Mouse (Mus musculus) hindbrain, embryonic 11.5 days (tissue): ENCODE data around the gene Yaf2. TPM values are rescaled to one million over a fixed set of nuclear protein-coding genes. Genes with fewer than 3 reads are reported as not detected.
"Not testable (repeated sequence)": the region's sequence is repeated elsewhere in the genome, so short reads cannot be mapped to it uniquely, and the experiment has no call there.

Experiments
- ATAC-seq: fragments of 200-750 bp; cut with Nextera tagmentation; 2 replicates; pipeline ENCODE4 v1.8.0; 2017; ENCODE audit warnings: mild to moderate bottlenecking, moderate TSS enrichment, moderate library complexity; ENCODE audit not compliant: low FRiP score
- DNase-seq: peaks from one replicate; pipeline ENCODE4 v3.0.0-alpha.2; 2015; ENCODE audit warnings: low spot score
- H3K27ac ChIP-seq: fragments of 300-500 bp; sonication (generic); 2 replicates; pipeline ENCODE4 v1.5.1; 2014; ENCODE audit warnings: mild to moderate bottlenecking, low read depth, low read length
- H3K27me3 ChIP-seq: fragments of 300-500 bp; sonication (generic); 2 replicates; pipeline ENCODE4 v1.6.1; 2014; ENCODE audit warnings: mild to moderate bottlenecking, low read length, moderate library complexity, mixed read lengths; ENCODE audit not compliant: control insufficient read depth, insufficient read depth
- H3K36me3 ChIP-seq: fragments of 300-500 bp; sonication (generic); 2 replicates; pipeline ENCODE4 v1.6.1; 2014; ENCODE audit warnings: mild to moderate bottlenecking, low read length, moderate library complexity, mixed read lengths; ENCODE audit not compliant: control insufficient read depth, insufficient read depth
- H3K4me1 ChIP-seq: fragments of 300-500 bp; sonication (generic); replicated peaks from 2 replicates; pipeline ENCODE4 v1.6.1; 2014; ENCODE audit warnings: low read length, mixed read lengths; ENCODE audit not compliant: control insufficient read depth, insufficient read depth
- H3K4me2 ChIP-seq: fragments of 300-500 bp; sonication (generic); replicated peaks from 2 replicates; pipeline ENCODE4 v1.6.1; 2014; ENCODE audit warnings: mild to moderate bottlenecking, low read depth, low read length
- H3K4me3 ChIP-seq: fragments of 300-500 bp; sonication (generic); 2 replicates; pipeline ENCODE4 v1.5.1; 2014; ENCODE audit warnings: low read depth, low read length
- H3K9ac ChIP-seq: fragments of 300-500 bp; sonication (generic); 2 replicates; pipeline ENCODE4 v1.6.1; 2014; ENCODE audit warnings: low read depth, low read length
- H3K9me3 ChIP-seq: fragments of 300-500 bp; sonication (generic); 2 replicates; pipeline ENCODE4 v1.6.1; 2016; ENCODE audit warnings: low read length; ENCODE audit not compliant: control insufficient read depth
- WGBS: fragments of 180-500 bp; shearing (Covaris S2); extraction: QIAGEN DNeasy Blood & Tissue Kit; methylation state at CpG from one replicate; pipeline ENCODE4 v1.1.7; 2014; 5-methylcytosine and 5-hydroxymethylcytosine counted together
- polyA plus RNA-seq: library from polyadenylated mRNA; unstranded; fragments of >200 nt; fragmentation: Nextera tagmentation; extraction: Ambion mirVana; gene quantifications from 2 replicates; pipeline ENCODE4 v1.2.1, GENCODE M21; 2014

Gene Yaf2
- polyA plus RNA-seq, result 130 and 138 TPM in 2 replicates

DNA sequence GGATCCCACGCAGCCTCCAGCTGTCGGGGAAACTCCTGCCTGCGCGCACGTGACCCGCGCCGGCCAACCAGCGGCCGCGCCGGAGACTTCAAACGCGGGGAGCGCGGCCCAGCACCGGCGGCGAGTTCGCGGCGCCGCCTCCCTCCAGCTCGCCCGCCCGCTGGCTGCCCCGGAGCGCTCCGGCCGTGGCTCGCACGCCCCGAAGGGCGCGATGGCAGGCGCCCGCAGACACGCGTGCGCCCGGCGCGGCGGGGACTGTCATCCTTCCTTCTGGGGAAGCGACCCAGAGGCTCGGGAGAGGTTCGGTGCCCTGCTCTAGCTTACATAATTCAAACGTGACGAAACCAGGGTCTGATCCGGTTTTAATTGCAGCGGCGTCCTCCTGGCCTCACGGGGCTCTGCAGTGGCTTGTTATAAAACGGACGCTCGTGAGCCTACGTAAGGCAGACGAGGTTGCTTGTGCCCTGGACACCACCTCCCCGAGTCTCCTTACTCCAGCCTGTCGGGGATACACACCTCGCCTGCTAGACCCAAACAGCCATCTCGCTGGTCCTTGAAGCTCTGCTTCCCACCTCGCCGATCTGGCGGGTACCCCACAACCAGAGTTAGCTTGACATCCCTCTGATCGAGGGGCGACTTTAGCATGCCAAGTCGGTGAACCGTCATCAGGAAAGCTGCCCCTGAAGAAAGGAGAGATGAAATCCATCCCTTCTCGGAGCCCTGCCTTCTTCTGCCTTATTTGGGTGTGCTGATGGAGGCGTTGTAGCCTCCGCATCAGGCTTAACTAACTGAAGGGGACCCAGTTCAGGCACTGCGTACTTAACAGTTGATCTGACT is at the start of gene Yaf2:
Gene Yaf2, minus strand, starts transcription at position 11 of the 837 bp plus-strand sequence.
- DNase-seq, result peak; percentile 88
- ATAC-seq, result peak; percentile 95
- no peaks in the 10 kb centered on the region for H3K36me3 ChIP-seq
- H3K27ac ChIP-seq, result peak within 1 kb of the TSS; percentile 97
- peak within 1 kb of the TSS; percentile 94 for H3K9ac ChIP-seq
- peak within 1 kb of the TSS; percentile 79 for H3K4me3 ChIP-seq
- H3K9me3 ChIP-seq, result no peaks in the 10 kb centered on the region
- WGBS, result under 1% methylated on average over 65 of the region's 73 CpGs
- peak within 1 kb of the TSS; percentile 50 for H3K4me2 ChIP-seq
- H3K27me3 ChIP-seq, result no peaks in the 10 kb centered on the region
- no peaks in the 10 kb centered on the region for H3K4me1 ChIP-seq

DNA sequence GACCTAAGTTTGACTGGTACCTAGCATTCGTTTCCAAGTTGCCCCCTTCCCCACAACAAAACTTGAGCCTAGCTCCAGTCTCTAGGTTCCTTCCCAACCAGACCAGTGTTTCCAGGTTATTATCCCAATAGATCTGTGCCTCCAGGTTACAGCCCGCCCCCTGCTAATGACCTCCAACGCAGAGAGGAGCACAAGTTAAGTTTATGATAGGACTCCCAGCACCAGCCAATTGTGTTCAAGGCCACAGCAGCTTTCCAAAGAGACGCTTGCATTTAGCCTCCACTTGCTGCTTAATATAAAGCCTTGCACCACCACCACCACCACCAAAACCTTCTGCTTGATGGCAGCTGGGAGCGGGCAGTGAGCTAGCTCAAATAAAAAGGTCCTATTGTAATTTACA is 44.6 kb upstream of the Yaf2 start:
- Histone ChIP-seq H3K27me3 (no peaks in the 10 kb centered on the region), H3K9ac (no peak overlapping the region), H3K4me1 (no peaks in the 10 kb centered on the region), H3K4me3 (no peak overlapping the region), H3K27ac (no peak overlapping the region), H3K9me3 (no peaks in the 10 kb centered on the region), H3K36me3 (no peaks in the 10 kb centered on the region), H3K4me2 (no peak overlapping the region)
- ATAC-seq, result no peak
- whole genome bisulfite sequencing, result 82% methylated on average over 5 of the region's 5 CpGs
- no peak for DNase-seq

DNA sequence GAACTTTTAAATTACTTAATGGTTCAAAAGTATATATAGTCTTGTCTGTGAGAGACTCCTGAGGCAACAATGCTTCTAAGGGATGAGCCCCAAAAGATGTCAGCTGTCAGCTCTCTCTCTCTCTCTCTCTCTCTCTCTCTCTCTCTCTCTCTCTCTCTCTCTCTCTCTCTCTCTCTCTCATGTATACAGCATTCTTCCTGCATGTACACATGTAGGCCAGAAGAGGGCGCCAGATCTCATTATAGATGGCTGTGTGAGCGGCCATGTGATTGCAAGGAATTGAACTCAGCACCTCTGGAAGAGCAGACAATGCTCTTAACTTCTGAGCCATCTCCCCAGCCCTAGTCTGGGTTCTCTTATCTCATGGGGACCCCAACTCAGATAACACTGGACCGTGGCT is 42.4 kb upstream of the Yaf2 start:
- Histone ChIP-seq H3K36me3 (no peaks in the 10 kb centered on the region), H3K27me3 (no peaks in the 10 kb centered on the region), H3K9ac (no peak overlapping the region), H3K4me3 (no peak overlapping the region), H3K4me1 (no peaks in the 10 kb centered on the region), H3K27ac (no peak overlapping the region), H3K4me2 (no peak overlapping the region), H3K9me3 (no peaks in the 10 kb centered on the region)
- DNase-seq, result no peak
- ATAC-seq, result no peak
- WGBS, result 73% methylated on average over 3 of the region's 3 CpGs

DNA sequence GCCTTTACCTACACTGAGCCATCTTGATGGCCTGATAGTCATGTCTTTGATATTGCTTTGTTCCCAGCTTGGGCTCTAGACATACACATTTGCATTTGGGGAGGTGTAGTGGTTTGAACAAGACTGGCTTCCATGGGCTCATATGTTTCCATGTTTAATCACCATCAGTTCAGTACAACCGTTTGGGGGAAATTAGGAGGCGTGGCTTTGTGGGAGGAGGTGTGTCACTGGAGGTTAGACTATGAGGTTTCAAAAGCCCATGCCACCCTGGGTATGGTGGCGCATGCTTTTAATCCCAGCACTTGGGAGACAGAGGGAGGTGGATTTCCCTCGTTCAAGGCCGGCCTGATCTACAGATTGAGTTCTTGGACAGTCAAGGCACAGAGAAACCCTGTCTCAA is 39.0 kb upstream of the Yaf2 start:
- Histone ChIP-seq H3K9me3 (no peaks in the 10 kb centered on the region), H3K9ac (no peak overlapping the region), H3K4me2 (no peak overlapping the region), H3K4me3 (no peak overlapping the region), H3K36me3 (no peaks in the 10 kb centered on the region), H3K27ac (no peak overlapping the region), H3K27me3 (no peaks in the 10 kb centered on the region), H3K4me1 (no peaks in the 10 kb centered on the region)
- no peak for ATAC-seq
- no peak for DNase-seq
- 89% methylated on average over 5 of the region's 5 CpGs for WGBS

DNA sequence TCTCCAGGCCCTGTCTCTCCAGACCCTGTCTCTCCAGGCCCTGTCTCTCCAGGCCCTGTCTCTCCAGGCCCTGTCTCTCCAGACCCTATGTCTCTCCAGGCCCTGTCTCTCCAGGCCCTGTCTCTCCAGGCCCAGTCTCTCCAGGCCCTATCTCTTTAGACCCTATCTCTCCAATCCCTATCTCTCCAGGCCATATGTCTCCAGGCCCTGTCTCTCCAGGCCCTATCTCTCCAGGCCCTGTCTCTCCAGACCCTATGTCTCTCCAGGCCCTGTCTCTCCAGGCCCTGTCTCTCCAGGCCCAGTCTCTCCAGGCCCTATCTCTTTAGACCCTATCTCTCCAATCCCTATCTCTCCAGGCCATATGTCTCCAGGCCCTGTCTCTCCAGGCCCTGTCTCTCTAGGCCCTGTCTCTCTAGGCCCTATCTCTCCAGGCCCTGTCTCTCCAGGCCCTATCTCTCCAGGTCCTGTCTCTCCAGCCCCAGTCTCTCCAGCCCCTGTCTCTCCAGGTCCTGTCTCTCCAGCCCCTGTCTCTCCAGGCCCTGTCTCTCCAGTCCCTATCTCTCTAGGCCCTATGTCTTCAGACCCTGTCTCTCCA is 35.9 kb upstream of the Yaf2 start:
- ATAC-seq, H3K4me1 ChIP-seq, H3K4me2 ChIP-seq, DNase-seq, H3K4me3 ChIP-seq, H3K9ac ChIP-seq, H3K36me3 ChIP-seq, H3K9me3 ChIP-seq, H3K27ac ChIP-seq, H3K27me3 ChIP-seq: not testable (repeated sequence)

DNA sequence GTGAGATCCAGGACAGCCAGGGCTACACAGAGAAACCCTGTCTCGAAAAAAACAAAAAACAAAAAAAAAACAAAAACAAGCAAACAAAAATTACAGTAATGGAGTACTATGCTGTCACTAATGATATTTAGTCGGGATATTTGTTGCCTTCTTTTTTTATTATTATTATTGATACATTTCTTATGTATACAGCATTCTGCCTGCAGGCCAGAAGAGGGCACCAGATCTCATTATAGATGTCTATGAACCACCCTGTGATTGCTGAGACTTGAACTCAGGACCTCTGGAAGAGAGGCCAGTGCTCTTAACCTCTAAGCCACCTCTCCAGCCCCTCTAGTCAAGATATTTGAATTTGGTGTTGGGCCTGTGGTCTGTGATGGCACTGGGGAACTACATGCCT is 35.1 kb upstream of the Yaf2 start:
- 78% methylated on average over 2 of the region's 2 CpGs for WGBS

DNA sequence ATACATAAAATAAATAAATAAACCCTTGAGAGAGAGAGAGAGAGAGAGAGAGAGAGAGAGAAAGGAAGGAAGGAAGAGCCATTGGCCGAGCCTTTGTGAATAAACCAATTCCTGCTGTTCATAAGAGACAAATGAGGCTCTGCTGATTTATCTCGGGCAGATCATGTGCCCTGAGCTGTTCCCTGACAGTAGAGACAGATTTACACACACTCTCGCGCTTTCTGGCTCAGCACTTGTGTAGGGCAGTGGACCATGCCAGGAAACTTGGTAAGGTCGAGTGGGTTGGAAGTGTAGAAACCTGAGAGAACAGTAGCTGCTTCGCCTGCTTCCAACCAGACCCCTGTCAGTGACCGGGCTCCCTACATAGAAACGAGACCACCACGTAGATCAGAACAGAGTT is 31.8 kb upstream of the Yaf2 start:
- Histone ChIP-seq H3K4me1 (no peaks in the 10 kb centered on the region), H3K9ac (no peak overlapping the region), H3K27me3 (no peaks in the 10 kb centered on the region), H3K4me3 (no peak overlapping the region), H3K36me3 (no peaks in the 10 kb centered on the region), H3K4me2 (no peak overlapping the region), H3K9me3 (no peaks in the 10 kb centered on the region), H3K27ac (no peak overlapping the region)
- DNase-seq (no peak), ATAC-seq (no peak)
- 76% methylated on average over 9 of the region's 9 CpGs for WGBS

More for the DNA sequence above, 35.1 kb upstream of the Yaf2 start:
- Histone ChIP-seq H3K27me3 (no peaks in the 10 kb centered on the region), H3K4me2 (no peak overlapping the region), H3K36me3 (no peaks in the 10 kb centered on the region), H3K9me3 (no peaks in the 10 kb centered on the region), H3K4me1 (no peaks in the 10 kb centered on the region), H3K4me3 (no peak overlapping the region), H3K9ac (no peak overlapping the region), H3K27ac (no peak overlapping the region)
- no peak for ATAC-seq
- no peak for DNase-seq

DNA sequence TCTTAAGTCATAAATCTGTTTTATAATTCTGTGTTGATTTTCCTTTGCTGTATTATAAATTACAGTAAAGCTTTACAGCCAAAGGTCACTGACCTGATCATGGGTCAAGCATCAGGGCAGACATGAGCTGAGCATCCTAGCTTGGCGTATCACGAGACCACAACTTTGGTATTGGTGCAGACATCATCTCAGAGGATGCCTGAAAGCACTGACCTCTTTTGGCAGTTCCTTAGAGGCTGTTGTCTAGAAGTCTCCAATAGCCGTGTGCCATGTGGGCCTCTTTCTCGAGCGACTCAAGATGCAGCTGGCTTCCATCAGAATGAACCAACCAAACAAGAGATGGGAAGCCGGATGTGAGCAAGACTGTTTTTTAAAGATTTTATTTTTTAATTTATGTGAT is 28.8 kb upstream of the Yaf2 start:
- no peaks in the 10 kb centered on the region for H3K9me3 ChIP-seq
- no peaks in the 10 kb centered on the region for H3K4me1 ChIP-seq
- no peak overlapping the region for H3K4me2 ChIP-seq
- H3K27ac ChIP-seq, result no peak overlapping the region
- DNase-seq (no peak), ATAC-seq (no peak)
- no peak overlapping the region for H3K4me3 ChIP-seq
- H3K36me3 ChIP-seq, result no peaks in the 10 kb centered on the region
- WGBS, result 85% methylated on average over 6 of the region's 6 CpGs
- no peaks in the 10 kb centered on the region for H3K27me3 ChIP-seq
- no peak overlapping the region for H3K9ac ChIP-seq
